Mouse (Mus musculus): ENCODE data around the gene H2al2c.
"Not testable (repeated sequence)": the region's sequence is repeated elsewhere in the genome, so short reads cannot be mapped to it uniquely, and the experiment has no call there.

The H2al2c gene

GRCm38 (mm10) chrY:2598799-2599198 lies at the start of gene H2al2c:
H2al2c (plus strand) TSS chrY:2599099.
- DNase-seq (ENCODE audit: low spot score in 2 of 2): not testable (repeated sequence)
